Mouse (Mus musculus) cerebellum, adult 2 months (tissue): ENCODE data around the gene Sertad3. TPM values are rescaled to one million over a fixed set of nuclear protein-coding genes. Genes with fewer than 3 reads are reported as not detected.
A peak's percentile ranks its signal among the peaks of the same experiment; 100 is the strongest.

ENCODE experiments used
- DNase-seq, 2 experiments: peaks; one replicate each; pipeline ENCODE4 v3.0.0; 2021
- H3K27ac ChIP-seq: fragments of 200-500 bp; 2 replicates; pipeline ENCODE4 v1.5.1; 2012; ENCODE audit warnings: low read length, control low read depth, inconsistent platforms; ENCODE audit not compliant: insufficient read depth
- H3K27me3 ChIP-seq: fragments of 200-500 bp; 2 replicates; pipeline ENCODE4 v1.6.1; 2012; ENCODE audit warnings: inconsistent platforms, mild to moderate bottlenecking, low read length, moderate library complexity; ENCODE audit not compliant: control insufficient read depth, insufficient read depth
- H3K4me1 ChIP-seq: fragments of 200-500 bp; 2 replicates; pipeline ENCODE4 v1.6.1; 2011; ENCODE audit warnings: low read length; ENCODE audit not compliant: control insufficient read depth, insufficient read depth
- H3K4me3 ChIP-seq: fragments of 200-500 bp; replicated peaks from 2 replicates; pipeline ENCODE3; 2011; ENCODE audit warnings: mild to moderate bottlenecking, low read depth, low read length, control low read depth; ENCODE audit not compliant: insufficient read depth
- CTCF ChIP-seq: fragments of 200-500 bp; IDR thresholded peaks from 2 replicates; pipeline ENCODE4 v1.5.1; 2011; ENCODE audit warnings: low read depth, mild to moderate bottlenecking, control low read depth, low read length, moderate library complexity, borderline replicate concordance; ENCODE audit not compliant: insufficient read depth
- POLR2A ChIP-seq: fragments of 200-500 bp; IDR thresholded peaks from 2 replicates; pipeline ENCODE4 v1.6.1; 2011; ENCODE audit warnings: low read length, control low read depth, borderline replicate concordance; ENCODE audit not compliant: insufficient read depth
- WGBS: fragments of 180-500 bp; shearing (Covaris S2); methylation state at CpG from one replicate; pipeline ENCODE4 v1.1.7; 2018; 5-methylcytosine and 5-hydroxymethylcytosine counted together
- polyA plus RNA-seq: library from polyadenylated mRNA; depleted of rRNA; stranded (reverse); fragments of >200 nt; gene quantifications from 2 replicates; pipeline ENCODE4 v1.2.3, GENCODE M21; 2012

Gene Sertad3
- polyA plus RNA-seq, 1 experiment, result 8.9 TPM

GRCm38 (mm10) chr7:27452206-27452770, 21.3 kb upstream of the Sertad3 start:
- H3K27me3 ChIP-seq, result no peaks in the 10 kb centered on the region

DNA sequence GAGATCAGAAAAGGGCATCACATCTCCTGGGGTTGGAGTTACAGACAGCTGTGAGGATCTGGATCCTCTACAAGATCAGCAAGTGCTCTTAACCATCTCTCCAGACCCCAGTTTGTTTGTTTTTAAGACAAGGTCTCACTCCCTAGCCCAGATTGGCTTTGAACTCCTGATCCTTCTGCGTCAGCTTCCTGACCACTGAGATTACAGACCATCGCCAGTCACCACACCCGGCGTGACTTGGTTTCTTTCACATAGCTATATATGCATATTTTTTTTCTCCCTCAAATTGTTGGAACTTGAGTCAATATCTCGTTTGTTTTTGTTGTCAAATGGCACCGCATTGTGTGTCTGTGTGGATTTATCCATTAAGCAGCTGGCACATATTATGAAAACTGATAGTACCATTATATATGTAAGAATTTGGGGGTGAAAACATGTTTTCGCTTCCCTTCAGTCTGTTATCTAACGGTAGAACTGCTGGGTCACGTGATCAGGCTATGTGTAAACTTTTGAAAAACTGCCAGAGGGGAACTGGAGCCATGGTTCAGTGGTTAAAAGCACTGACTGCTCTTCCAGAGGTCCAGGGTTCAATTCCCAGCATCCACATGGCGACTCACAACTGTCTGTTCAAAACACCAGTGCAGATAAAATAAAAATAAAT, 19.0 kb upstream of the Sertad3 start:
- no peak for DNase-seq
- H3K27me3 ChIP-seq, result no peaks in the 10 kb centered on the region
- H3K4me1 ChIP-seq, result no peaks in the 10 kb centered on the region
- no peak overlapping the region for H3K27ac ChIP-seq
- WGBS, result 82% methylated on average over 10 of the region's 10 CpGs
- no peak for TF ChIP-seq POLR2A
- TF ChIP-seq CTCF, result no peak
- H3K4me3 ChIP-seq, result no peak overlapping the region

More at GRCm38 (mm10) chr7:27452206-27452770, 21.3 kb upstream of the Sertad3 start:
- Histone ChIP-seq H3K4me3 (no peak overlapping the region), H3K27ac (no peak overlapping the region), H3K4me1 (no peaks in the 10 kb centered on the region; the same call in 1 of the 2 replicates)
- TF ChIP-seq POLR2A (no peak), CTCF (no peak)
- DNase-seq, result no peak
- WGBS, result 68% methylated on average over 13 of the region's 13 CpGs

DNA sequence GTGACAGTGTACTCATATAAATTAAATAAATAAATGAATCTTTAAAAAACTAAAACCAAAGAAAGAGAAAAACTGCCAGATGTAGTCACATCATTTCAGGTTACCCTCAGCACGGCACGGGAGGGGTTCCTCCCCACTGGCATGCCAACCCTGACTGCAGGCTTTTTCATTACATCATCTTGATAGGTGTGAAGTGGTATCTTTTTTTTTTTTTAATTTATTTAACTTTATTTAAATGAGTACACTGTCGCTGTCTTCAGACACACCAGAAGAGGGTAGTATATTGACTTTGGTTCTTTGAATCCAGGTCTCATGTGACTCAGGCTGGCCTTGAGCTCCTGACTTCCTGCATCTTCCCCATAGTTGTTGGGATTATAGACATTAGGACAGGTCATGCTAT, 18.3 kb upstream of the Sertad3 start:
- no peak overlapping the region for H3K4me3 ChIP-seq
- DNase-seq, result no peak
- 93% methylated on average over 3 of the region's 3 CpGs for WGBS

GRCm38 (mm10) chr7:27458614-27459013, 15.0 kb upstream of the Sertad3 start:
- Histone ChIP-seq H3K27ac (no peak overlapping the region), H3K4me3 (no peak overlapping the region), H3K4me1 (no peaks in the 10 kb centered on the region), H3K27me3 (no peaks in the 10 kb centered on the region)
- TF ChIP-seq POLR2A (no peak), CTCF (no peak)
- no peak for DNase-seq
- 89% methylated on average over 4 of the region's 4 CpGs for WGBS

More for the DNA sequence above, 18.3 kb upstream of the Sertad3 start:
- no peaks in the 10 kb centered on the region for H3K4me1 ChIP-seq
- TF ChIP-seq CTCF, result no peak
- TF ChIP-seq POLR2A, result no peak
- H3K27me3 ChIP-seq, result no peaks in the 10 kb centered on the region
- H3K27ac ChIP-seq, result no peak overlapping the region

GRCm38 (mm10) chr7:27459640-27460039, 13.9 kb upstream of the Sertad3 start:
- Histone ChIP-seq H3K27ac (no peak overlapping the region), H3K4me3 (no peak overlapping the region), H3K27me3 (no peaks in the 10 kb centered on the region), H3K4me1 (no peaks in the 10 kb centered on the region)
- TF ChIP-seq POLR2A, result no peak
- TF ChIP-seq CTCF, result no peak
- 92% methylated on average over 5 of the region's 5 CpGs for WGBS
- no peak for DNase-seq

GRCm38 (mm10) chr7:27460477-27460876, 13.1 kb upstream of the Sertad3 start:
- no peaks in the 10 kb centered on the region for H3K27me3 ChIP-seq
- WGBS, result 88% methylated on average over 6 of the region's 6 CpGs

GRCm38 (mm10) chr7:27467648-27468047, 5.9 kb upstream of the Sertad3 start:
- TF ChIP-seq POLR2A (no peak), CTCF (no peak)
- H3K27ac ChIP-seq, result peak overlapping the region; percentile 50; the same call in 1 of the 2 replicates
- 13% methylated on average over 4 of the region's 4 CpGs for WGBS
- H3K4me3 ChIP-seq, result no peak overlapping the region
- no peaks in the 10 kb centered on the region for H3K27me3 ChIP-seq
- H3K4me1 ChIP-seq, result 0 out of 2 replicates have a peak, but pooled peaks cover 5% of the 10 kb centered on the region
- DNase-seq, result peak in 1 of 2 experiments; percentile 29

More at GRCm38 (mm10) chr7:27460477-27460876, 13.1 kb upstream of the Sertad3 start:
- no peak for DNase-seq
- no peaks in the 10 kb centered on the region for H3K4me1 ChIP-seq
- no peak overlapping the region for H3K4me3 ChIP-seq
- no peak overlapping the region for H3K27ac ChIP-seq
- TF ChIP-seq POLR2A, result no peak
- TF ChIP-seq CTCF, result no peak
